Mouse (Mus musculus) forelimb bud, embryonic 11.5 days (tissue): ENCODE measurements at regions not wholly inside any gene's neighbourhood (a gene's known extent, or its start where the extent isn't known, plus 50 kb on each side); places are given as distances from the start of the nearest gene placed in this dataset.

Experiments used
- DNase-seq: peaks from one replicate; pipeline ENCODE4 v3.0.0-alpha.2; 2012; ENCODE audit warnings: low read depth, low spot score

DNA sequence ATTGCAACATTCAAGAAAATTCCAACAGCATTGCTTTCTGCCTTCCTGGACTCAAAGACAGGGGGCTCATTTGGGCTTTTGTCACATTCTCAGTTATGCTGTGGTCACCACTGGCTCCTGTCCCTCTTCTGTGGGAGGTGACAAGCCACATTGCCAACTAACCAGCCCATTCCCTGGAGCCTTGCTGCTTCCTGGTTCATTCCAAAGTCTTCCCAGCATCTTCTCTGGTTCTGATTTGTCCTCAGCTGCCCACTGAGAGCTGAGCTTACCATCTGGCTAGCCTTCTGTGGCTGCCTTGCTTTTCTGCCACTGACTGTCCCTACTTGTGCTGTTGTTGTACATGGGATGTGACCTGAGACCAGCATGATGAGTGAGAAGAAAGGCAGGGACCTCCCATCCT is 111.0 kb downstream of the Cxcl12 start:
- no peak for DNase-seq

DNA sequence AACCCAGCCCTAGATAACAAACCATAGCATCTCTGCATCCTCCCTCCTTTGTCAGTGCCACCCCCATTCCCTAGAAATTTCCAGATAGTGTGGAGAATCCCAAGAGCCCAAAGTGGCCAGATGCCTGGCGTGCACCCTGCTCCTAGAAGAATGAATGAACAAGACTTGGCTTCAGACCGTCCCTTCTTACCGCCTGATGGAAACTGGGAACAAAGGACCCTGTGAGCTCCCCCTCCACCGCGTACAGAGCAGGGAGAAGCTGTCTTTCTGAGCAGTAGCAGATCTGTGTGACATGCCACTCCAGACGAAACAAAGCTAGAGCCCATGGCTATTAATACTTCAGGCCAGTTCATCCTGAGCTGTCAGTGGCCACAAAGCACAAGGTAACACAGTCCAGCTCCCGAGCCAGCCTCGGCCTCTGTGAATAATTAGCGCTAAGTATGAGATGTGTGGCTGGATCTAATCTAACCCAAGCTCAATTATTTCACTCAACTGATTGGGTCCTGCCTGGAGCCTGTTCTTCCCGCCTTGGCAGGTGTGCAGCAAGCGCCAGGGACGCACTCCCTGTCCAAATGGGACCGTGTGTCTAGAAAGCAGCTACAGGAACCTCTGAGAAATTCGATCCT is 111.6 kb downstream of the Cxcl12 start:
- peak; percentile 41 for DNase-seq

GRCm38 (mm10) chr6:117280911-117281310 is 112.6 kb downstream of the Cxcl12 start:
- no peak for DNase-seq

GRCm38 (mm10) chr6:117283616-117284015 is 115.3 kb downstream of the Cxcl12 start:
- DNase-seq = no peak

DNA sequence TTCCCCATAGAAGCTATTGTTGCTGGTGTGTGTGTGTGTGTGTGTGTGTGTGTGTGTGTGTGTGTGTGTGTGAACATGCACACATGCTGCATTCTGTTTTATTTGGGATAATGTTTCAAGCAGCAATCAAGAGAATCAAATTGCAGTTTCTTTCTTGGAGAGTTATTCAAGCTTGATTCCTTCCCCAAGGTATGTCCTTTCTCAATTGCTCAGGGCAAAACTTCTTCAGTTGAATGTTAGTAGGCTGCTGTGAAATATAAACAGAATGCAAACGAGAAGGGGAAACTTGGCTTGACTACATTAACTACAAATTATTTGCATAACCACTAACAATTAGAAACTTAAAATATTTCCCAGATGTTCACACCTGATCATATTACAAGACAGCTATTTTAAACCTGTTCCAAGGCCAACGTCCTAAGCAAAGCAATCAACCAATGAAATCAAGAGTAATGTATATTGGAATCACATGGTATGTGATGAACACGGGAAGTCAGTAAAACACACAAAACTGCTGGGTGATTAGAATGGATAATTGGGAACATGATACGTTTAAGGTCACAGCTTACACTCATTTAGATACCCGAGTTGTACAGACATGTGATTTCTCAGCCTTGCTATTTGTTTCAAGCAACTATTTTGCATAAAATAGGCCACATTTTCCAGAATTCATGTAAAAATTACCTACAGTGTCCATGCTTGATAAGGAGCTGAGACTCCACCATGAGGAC is 116.2 kb downstream of the Cxcl12 start:
- no peak for DNase-seq

- no peak for DNase-seq
Observed at GRCm38 (mm10) chr6:117287396-117287795, 119.1 kb downstream of the Cxcl12 start.

DNA sequence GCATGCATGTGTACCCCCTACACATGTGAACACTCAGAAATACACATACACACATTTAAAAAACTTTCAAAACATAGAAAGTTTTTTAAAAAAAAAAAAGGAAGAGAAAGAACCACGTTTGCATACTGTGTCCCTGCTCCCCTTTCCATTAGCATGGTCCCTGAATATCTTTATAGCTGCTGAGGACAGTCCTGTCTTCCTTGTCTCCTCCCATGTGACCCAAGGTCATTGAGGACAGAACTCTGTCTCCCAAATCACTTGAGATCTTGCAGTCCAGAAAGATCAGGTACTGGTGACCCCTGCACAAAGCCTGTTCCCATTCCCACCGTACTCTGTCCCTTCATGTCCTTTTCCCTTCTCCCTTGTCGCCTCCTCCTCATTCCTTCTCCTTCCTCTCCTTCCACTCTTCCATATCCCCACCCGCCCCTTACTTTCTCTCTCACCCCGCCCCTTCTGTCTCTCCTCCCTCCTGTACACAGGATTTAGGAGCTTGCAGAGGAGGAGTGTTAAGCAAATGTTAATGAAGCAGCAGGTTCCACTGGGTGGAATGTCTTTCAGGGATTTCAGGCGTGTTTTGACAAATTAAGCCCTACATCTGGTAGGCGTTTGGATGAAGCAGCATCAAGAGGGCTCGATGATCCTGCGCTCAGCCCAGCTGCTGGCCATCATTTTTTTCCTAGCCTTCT is 125.6 kb downstream of the Cxcl12 start:
- no peak for DNase-seq

- no peak for DNase-seq
Observed at GRCm38 (mm10) chr6:117297918-117298317, 129.6 kb downstream of the Cxcl12 start.

- no peak for DNase-seq
Observed at GRCm38 (mm10) chr6:117299503-117300288, 131.4 kb downstream of the Cxcl12 start.

DNA sequence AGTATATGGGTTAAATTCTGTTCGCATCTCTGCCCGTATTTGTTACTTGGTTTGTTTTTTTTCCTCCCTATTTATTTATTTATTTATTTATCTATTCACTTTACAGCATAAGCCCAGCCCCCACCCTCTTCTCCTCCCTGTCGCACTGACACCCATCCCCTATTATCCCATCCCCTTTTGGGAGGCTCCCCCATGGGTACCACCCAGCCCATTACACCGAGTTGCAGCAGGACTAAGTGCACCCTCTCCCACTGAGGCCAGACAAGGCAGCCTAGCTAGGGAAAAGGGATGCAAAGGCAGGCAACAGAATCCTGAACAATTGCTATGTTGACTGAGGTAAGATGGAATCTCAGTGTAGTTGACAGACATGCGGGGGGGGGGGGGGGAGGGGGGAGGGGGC is 135.0 kb downstream of the Cxcl12 start:
- DNase-seq = no peak

DNA sequence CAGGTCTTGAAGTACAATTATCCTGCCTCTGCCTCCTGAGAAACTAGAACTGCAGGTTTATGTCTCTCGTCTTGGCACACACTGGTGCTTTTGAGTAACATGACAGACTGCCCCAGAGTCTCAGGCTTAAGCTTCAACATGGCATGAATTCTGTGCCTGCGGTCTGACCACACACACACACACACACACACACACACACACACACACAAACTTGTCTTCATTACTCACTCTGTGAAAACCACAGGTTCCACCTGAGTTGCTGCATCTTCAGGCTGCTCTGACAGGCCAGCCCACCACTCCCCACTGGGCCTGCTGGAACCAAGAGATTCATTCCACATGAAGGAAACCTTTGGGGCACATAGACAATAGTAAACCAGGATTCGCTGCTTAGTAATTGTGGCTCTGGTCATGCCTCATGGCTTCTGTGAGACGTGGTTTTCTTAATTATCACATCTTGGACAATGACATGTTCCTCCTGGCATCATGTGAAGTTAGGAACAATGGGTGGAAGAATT is 137.5 kb downstream of the Cxcl12 start:
- no peak for DNase-seq

- DNase-seq = no peak
Observed at GRCm38 (mm10) chr6:117308636-117309035, 140.3 kb downstream of the Cxcl12 start.

- DNase-seq = no peak
Observed at GRCm38 (mm10) chr6:117312891-117313781, 144.8 kb downstream of the Cxcl12 start.

- no peak for DNase-seq
Observed at GRCm38 (mm10) chr6:117313944-117314566, 145.7 kb downstream of the Cxcl12 start.

DNA sequence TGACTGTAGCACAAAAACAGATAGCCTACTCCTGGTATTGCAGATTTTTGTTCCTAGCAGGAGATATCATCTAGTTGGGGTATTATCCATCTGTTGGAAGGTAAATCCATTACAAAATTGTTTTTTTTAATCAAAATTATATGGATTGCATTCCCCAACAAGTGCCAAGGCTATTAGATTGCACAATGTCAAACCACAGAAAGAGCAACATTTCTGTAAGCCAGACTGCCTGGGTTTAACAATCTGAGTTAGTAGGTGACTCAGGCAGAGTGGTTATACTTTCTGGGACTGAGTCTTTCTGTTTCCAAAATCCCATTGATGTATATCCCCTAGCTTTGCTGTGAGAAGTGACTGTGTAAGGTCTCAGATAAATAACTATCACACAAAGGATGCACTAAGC is 155.0 kb downstream of the Cxcl12 start:
- DNase-seq = no peak

GRCm38 (mm10) chr6:117323850-117324249 is 155.5 kb downstream of the Cxcl12 start:
- DNase-seq = no peak

DNA sequence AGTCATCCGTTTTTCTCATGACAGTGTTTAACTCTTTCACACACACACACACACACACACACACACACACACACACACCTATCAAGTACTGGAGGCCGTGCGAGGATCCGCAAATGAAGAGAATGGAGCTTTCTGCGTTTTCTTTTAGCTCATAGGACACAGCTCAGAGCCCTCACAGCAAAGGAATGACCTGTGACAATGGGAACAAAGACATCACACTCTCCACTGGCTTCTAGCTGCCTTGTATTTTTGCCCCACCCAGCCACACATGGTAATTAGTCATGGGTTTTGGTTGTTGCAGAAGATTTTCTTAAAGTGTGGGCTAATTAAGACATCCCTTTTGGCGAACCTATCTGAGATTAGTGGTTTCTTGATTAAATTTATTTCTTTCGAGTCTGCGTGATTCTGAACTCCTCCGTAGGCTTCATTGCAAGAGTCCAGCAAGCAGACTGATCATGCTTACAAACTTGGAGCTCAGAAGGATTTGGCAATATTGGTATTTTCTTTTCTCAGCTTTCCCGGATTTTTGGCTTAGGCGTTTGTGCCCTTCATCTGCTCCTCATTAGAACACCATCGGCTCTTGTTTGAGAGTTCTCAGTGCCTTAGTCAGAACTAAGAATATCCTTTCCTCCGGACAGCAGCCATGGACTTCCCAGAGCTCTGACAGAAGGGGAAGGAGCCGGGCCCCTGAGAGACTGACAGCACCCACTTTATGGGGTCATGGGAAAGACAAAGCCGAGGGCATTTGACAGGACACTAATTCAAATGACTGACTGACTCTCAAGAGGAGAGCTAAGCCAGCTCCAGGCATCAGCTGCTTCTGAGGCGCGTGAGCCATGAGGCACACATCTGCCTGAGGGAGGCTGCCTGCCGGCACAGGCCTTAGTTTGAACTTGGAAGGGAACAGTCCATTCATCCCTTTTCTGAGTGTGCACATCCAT is 158.8 kb downstream of the Cxcl12 start:
- peak; percentile 23 for DNase-seq

GRCm38 (mm10) chr6:117329164-117329939 is 161.0 kb downstream of the Cxcl12 start:
- DNase-seq = no peak
